Mouse (Mus musculus): ENCODE data around the gene Elp6.

GRCm38 (mm10) chr9:110348899-110349298 is 43.9 kb downstream of the Elp6 start:
- no peak for TF ChIP-seq CTCF (IDR thresholded peaks at IDR 0.05; ENCODE audit: control insufficient read depth, insufficient read depth, low read length)
- no peak for TF ChIP-seq POLR2A (IDR thresholded peaks at IDR 0.05; ENCODE audit: borderline replicate concordance, control insufficient read depth, low read depth, low read length)

Data from bone marrow, adult 2 months (tissue).